Mouse (Mus musculus) G1E (cell line): ENCODE measurements around the gene Ybx1.

Source experiments
- CTCF ChIP-seq: IDR thresholded peaks from 2 replicates; pipeline ENCODE4 v1.5.1; 2012; ENCODE audit warnings: low read depth, low read length, inconsistent platforms, mixed read lengths
- GATA1 ChIP-seq: IDR thresholded peaks from 2 replicates; pipeline ENCODE4 v1.6.1; 2012; ENCODE audit warnings: borderline replicate concordance, low read length, inconsistent platforms, mixed read lengths
- POLR2AphosphoS5 ChIP-seq: IDR thresholded peaks from 2 replicates; pipeline ENCODE4 v1.6.1; 2012; ENCODE audit warnings: low read depth, low read length, inconsistent platforms; ENCODE audit not compliant: insufficient replicate concordance
- TAL1 ChIP-seq: conservative IDR thresholded peaks from 2 replicates; pipeline ENCODE4 v1.6.1; 2012; ENCODE audit warnings: low read depth, low read length, inconsistent platforms, mixed read lengths

DNA sequence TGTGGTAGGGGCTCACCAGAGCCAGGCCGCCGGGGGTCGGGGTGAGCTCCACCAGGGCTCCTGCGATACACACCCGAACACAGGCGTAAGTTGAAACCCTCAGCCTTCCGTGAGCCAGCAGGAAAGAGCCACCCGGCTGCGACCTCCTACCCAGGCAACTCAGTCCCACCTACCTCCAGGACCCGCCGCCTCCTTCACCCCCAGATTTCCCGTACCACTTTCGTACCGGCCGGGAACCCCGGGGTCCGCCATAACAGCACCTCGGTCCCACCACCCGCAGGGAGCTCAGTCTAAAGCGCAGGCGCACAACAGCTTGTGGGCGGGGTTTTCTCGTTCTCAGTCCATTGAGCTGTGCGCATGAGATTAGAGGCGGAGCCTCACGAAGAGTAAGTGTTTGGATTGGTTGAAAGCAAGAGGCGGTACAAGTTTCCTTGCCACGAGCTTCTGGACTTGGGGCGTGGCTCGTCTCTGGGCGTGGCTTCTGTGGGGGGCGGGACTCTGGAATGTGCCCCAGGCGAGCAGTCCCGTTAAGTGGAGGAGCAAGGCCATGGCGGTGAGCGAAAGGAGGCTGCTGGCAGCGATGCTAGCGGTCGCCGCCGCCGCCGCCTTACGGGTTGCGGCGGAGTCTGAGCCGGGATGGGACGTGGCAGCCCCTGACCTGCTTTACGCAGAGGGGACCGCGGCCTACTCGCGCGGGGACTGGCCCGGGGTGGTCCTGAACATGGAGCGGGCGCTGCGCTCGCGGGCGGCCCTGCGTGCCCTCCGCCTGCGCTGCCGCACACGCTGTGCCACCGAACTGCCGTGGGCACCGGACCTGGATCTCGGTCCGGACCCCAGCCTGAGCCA is 61.8 kb downstream of the Ybx1 start, which contains the start of the genes AU022252 and P3h1:
- TF ChIP-seq TAL1 (no peak), CTCF (no peak), POLR2AphosphoS5 (no peak), GATA1 (no peak)
